Mouse (Mus musculus) lung, postnatal 25 days (tissue): ENCODE results near the gene Hip1r.

Source experiments
- DNase-seq: peaks from one replicate; pipeline ENCODE4 v3.0.0; 2022; ENCODE audit warnings: low spot score

The Hip1r gene

GRCm38 (mm10) chr5:123973299-123974178, at the start of gene Hip1r:
Gene Hip1r, plus strand, starts transcription at chr5:123973628.
- peak; percentile 84 for DNase-seq

- no peak for DNase-seq
These were observed 46.3 kb upstream of the Hip1r start, which contains the start of gene Gm43518 for GRCm38 (mm10) chr5:123927118-123927517. Gene Gm43518, plus strand, starts transcription at chr5:123927418.

GRCm38 (mm10) chr5:123930508-123930989, 42.9 kb upstream of the Hip1r start, which contains the start of gene Ccdc62:
Gene Ccdc62, plus strand, starts transcription at chr5:123930679.
- peak; percentile 95 for DNase-seq

GRCm38 (mm10) chr5:123931131-123931530, 42.3 kb upstream of the Hip1r start:
- DNase-seq: no peak

GRCm38 (mm10) chr5:123932927-123933326, 40.5 kb upstream of the Hip1r start:
- no peak for DNase-seq

GRCm38 (mm10) chr5:123933556-123933955, 39.9 kb upstream of the Hip1r start:
- no peak for DNase-seq

- DNase-seq: no peak
These were observed 39.4 kb upstream of the Hip1r start for GRCm38 (mm10) chr5:123933957-123934591.

GRCm38 (mm10) chr5:123935931-123936330, 37.5 kb upstream of the Hip1r start:
- DNase-seq: no peak

- no peak for DNase-seq
These were observed 34.9 kb upstream of the Hip1r start for GRCm38 (mm10) chr5:123938479-123938878.

- DNase-seq: no peak
These were observed 26.9 kb upstream of the Hip1r start for GRCm38 (mm10) chr5:123946546-123946945.

GRCm38 (mm10) chr5:123947041-123947761, 26.2 kb upstream of the Hip1r start:
- DNase-seq: peak; percentile 71

- DNase-seq: no peak
These were observed 20.9 kb upstream of the Hip1r start for GRCm38 (mm10) chr5:123952365-123953045.

- no peak for DNase-seq
These were observed 16.2 kb upstream of the Hip1r start for GRCm38 (mm10) chr5:123957213-123957612.

GRCm38 (mm10) chr5:123959018-123959417, 14.4 kb upstream of the Hip1r start:
- DNase-seq: no peak

GRCm38 (mm10) chr5:123960129-123960528, 13.3 kb upstream of the Hip1r start:
- no peak for DNase-seq

GRCm38 (mm10) chr5:123961046-123961445, 12.4 kb upstream of the Hip1r start:
- DNase-seq: no peak

GRCm38 (mm10) chr5:123964208-123964607, 9.2 kb upstream of the Hip1r start:
- no peak for DNase-seq

GRCm38 (mm10) chr5:123966759-123967158, 6.7 kb upstream of the Hip1r start:
- DNase-seq: no peak

- DNase-seq: no peak
These were observed 5.0 kb upstream of the Hip1r start for GRCm38 (mm10) chr5:123968468-123968867.

- no peak for DNase-seq
These were observed 4.2 kb upstream of the Hip1r start for GRCm38 (mm10) chr5:123969216-123969615.

GRCm38 (mm10) chr5:123970576-123970975, 2.9 kb upstream of the Hip1r start:
- DNase-seq: no peak

- no peak for DNase-seq
These were observed 975 bp upstream of the Hip1r start for GRCm38 (mm10) chr5:123972453-123972852.
